Mouse (Mus musculus) limb, embryonic 14.5 days (tissue): ENCODE data around the gene Ankrd13c. TPM values are rescaled to one million over a fixed set of nuclear protein-coding genes. Genes with fewer than 3 reads are reported as not detected.
A peak's percentile ranks its signal among the peaks of the same experiment; 100 is the strongest.

Experiments used
- ATAC-seq: fragments of 200-750 bp; cut with Nextera tagmentation; 2 replicates; pipeline ENCODE4 v1.8.0; 2017; ENCODE audit warnings: low read depth, moderate number of reproducible peaks, moderate TSS enrichment; ENCODE audit not compliant: low FRiP score
- DNase-seq: peaks from one replicate; pipeline ENCODE4 v3.0.0-alpha.2; 2015; ENCODE audit warnings: low spot score
- H3K27ac ChIP-seq: fragments of 300-500 bp; sonication (generic); replicated peaks from 2 replicates; pipeline ENCODE4 v1.5.1; 2014; ENCODE audit warnings: low read depth, mild to moderate bottlenecking, low read length, moderate library complexity, mixed read lengths
- H3K27me3 ChIP-seq: fragments of 300-500 bp; sonication (generic); 2 replicates; pipeline ENCODE4 v1.6.1; 2014; ENCODE audit warnings: low read length, mixed read lengths; ENCODE audit not compliant: control insufficient read depth, insufficient read depth
- H3K36me3 ChIP-seq: fragments of 300-500 bp; sonication (generic); 2 replicates; pipeline ENCODE4 v1.6.1; 2014; ENCODE audit warnings: mild to moderate bottlenecking, low read length, moderate library complexity, mixed read lengths; ENCODE audit not compliant: control insufficient read depth, insufficient read depth
- H3K4me1 ChIP-seq: fragments of 300-500 bp; sonication (generic); 2 replicates; pipeline ENCODE4 v1.6.1; 2014; ENCODE audit warnings: antibody characterized with exemption, low read length, mixed read lengths; ENCODE audit not compliant: control insufficient read depth, insufficient read depth
- H3K4me2 ChIP-seq: fragments of 300-500 bp; sonication (generic); replicated peaks from 2 replicates; pipeline ENCODE4 v1.6.1; 2014; ENCODE audit warnings: low read depth, mild to moderate bottlenecking, low read length, moderate library complexity; ENCODE audit not compliant: severe bottlenecking
- H3K4me3 ChIP-seq: fragments of 300-500 bp; sonication (generic); replicated peaks from 2 replicates; pipeline ENCODE4 v1.5.1; 2014; ENCODE audit warnings: low read length
- H3K9ac ChIP-seq: fragments of 300-500 bp; sonication (generic); 2 replicates; pipeline ENCODE4 v1.6.1; 2014; ENCODE audit warnings: mild to moderate bottlenecking, low read depth, low read length, moderate library complexity; ENCODE audit not compliant: severe bottlenecking
- H3K9me3 ChIP-seq: fragments of 300-500 bp; sonication (generic); 2 replicates; pipeline ENCODE4 v1.6.1; 2016; ENCODE audit warnings: low read length; ENCODE audit not compliant: control insufficient read depth
- POLR2A ChIP-seq: fragments of 200-500 bp; IDR thresholded peaks from 2 replicates; pipeline ENCODE4 v1.8.0; 2012; ENCODE audit warnings: inconsistent platforms, mild to moderate bottlenecking, moderate library complexity, borderline replicate concordance; ENCODE audit not compliant: insufficient read depth, insufficient read length; ENCODE audit errors: extremely low read depth
- WGBS: fragments of 180-500 bp; shearing (Covaris S2); extraction: QIAGEN DNeasy Blood & Tissue Kit; methylation state at CpG from one replicate; pipeline ENCODE4 v1.1.7; 2014; 5-methylcytosine and 5-hydroxymethylcytosine counted together
- polyA plus RNA-seq, 2 experiments: library from polyadenylated mRNA; depleted of rRNA in 1 of 2; stranded (reverse) in 1 of 2; unstranded in 1 of 2; fragments of >200 nt; fragmentation: Nextera tagmentation in 1 of 2; extraction: Ambion mirVana in 1 of 2; gene quantifications; 2 replicates each; pipeline versions ENCODE4 v1.2.1 to v1.2.3; 2012 to 2014

The Ankrd13c gene
- polyA plus RNA-seq (2012; rRNA removed): 17.4 and 18.2 TPM in 2 replicates
- polyA plus RNA-seq (2014; fragmentation: Nextera tagmentation; extraction: Ambion mirVana): 16.4 and 22.1 TPM in 2 replicates

GRCm38 (mm10) chr3:157946843-157947358 is at the start of gene Ankrd13c:
Gene Ankrd13c, plus strand, starts transcription at chr3:157947239.
- ATAC-seq (peak; percentile 99), DNase-seq (peak; percentile 91)
- peak within 1 kb of the TSS; percentile 98 for H3K27ac ChIP-seq
- peak; percentile 71; the same call in 1 of the 2 replicates for TF ChIP-seq POLR2A
- H3K9me3 ChIP-seq: no peaks in the 10 kb centered on the region
- peak within 1 kb of the TSS; percentile 95 for H3K4me3 ChIP-seq
- H3K4me2 ChIP-seq: peak within 1 kb of the TSS; percentile 91
- H3K27me3 ChIP-seq: no peaks in the 10 kb centered on the region
- peaks cover 4% of the 10 kb centered on the region; the same call in 1 of the 2 replicates for H3K36me3 ChIP-seq
- WGBS: under 1% methylated on average over 28 of the region's 45 CpGs
- peak within 1 kb of the TSS; percentile 96 for H3K9ac ChIP-seq
- H3K4me1 ChIP-seq: peaks cover 4% of the 10 kb centered on the region; the same call in 1 of the 2 replicates

GRCm38 (mm10) chr3:157897645-157898044 is 49.4 kb upstream of the Ankrd13c start:
- WGBS: 91% methylated on average over 3 of the region's 3 CpGs
- DNase-seq: no peak
- ATAC-seq: no peak
- Histone ChIP-seq H3K9ac (no peak overlapping the region), H3K4me3 (no peak overlapping the region), H3K27ac (no peak overlapping the region), H3K27me3 (no peaks in the 10 kb centered on the region), H3K4me1 (no peaks in the 10 kb centered on the region), H3K4me2 (no peak overlapping the region), H3K9me3 (no peaks in the 10 kb centered on the region), H3K36me3 (no peaks in the 10 kb centered on the region)
- no peak for TF ChIP-seq POLR2A

- no peak for DNase-seq
- H3K4me1 ChIP-seq: no peaks in the 10 kb centered on the region
- TF ChIP-seq POLR2A: no peak
- 81% methylated on average over 1 of the region's 1 CpGs for WGBS
- ATAC-seq: no peak
- no peak overlapping the region for H3K4me2 ChIP-seq
- H3K9me3 ChIP-seq: no peaks in the 10 kb centered on the region
- H3K27ac ChIP-seq: no peak overlapping the region
- no peaks in the 10 kb centered on the region for H3K27me3 ChIP-seq
- no peak overlapping the region for H3K9ac ChIP-seq
- no peak overlapping the region for H3K4me3 ChIP-seq
- no peaks in the 10 kb centered on the region for H3K36me3 ChIP-seq
Measured at GRCm38 (mm10) chr3:157899986-157900385, 47.1 kb upstream of the Ankrd13c start.

- H3K36me3 ChIP-seq: no peaks in the 10 kb centered on the region
- H3K27ac ChIP-seq: no peak overlapping the region
- H3K9ac ChIP-seq: no peak overlapping the region
- no peaks in the 10 kb centered on the region for H3K9me3 ChIP-seq
- no peak overlapping the region for H3K4me3 ChIP-seq
- no peak overlapping the region for H3K4me2 ChIP-seq
- WGBS: 83% methylated on average over 5 of the region's 5 CpGs
- no peak for ATAC-seq
- DNase-seq: no peak
- no peaks in the 10 kb centered on the region for H3K4me1 ChIP-seq
- TF ChIP-seq POLR2A: no peak
- no peaks in the 10 kb centered on the region for H3K27me3 ChIP-seq
Measured at GRCm38 (mm10) chr3:157901721-157902120, 45.3 kb upstream of the Ankrd13c start.

GRCm38 (mm10) chr3:157908166-157908565 is 38.9 kb upstream of the Ankrd13c start:
- Histone ChIP-seq H3K4me3 (no peak overlapping the region), H3K36me3 (no peaks in the 10 kb centered on the region), H3K27ac (no peak overlapping the region), H3K9me3 (no peaks in the 10 kb centered on the region), H3K27me3 (no peaks in the 10 kb centered on the region), H3K9ac (no peak overlapping the region), H3K4me1 (no peaks in the 10 kb centered on the region), H3K4me2 (no peak overlapping the region)
- 91% methylated on average over 3 of the region's 3 CpGs for WGBS
- DNase-seq (no peak), ATAC-seq (no peak)
- no peak for TF ChIP-seq POLR2A
